Mouse (Mus musculus): ENCODE results near the gene Meiob.

Meiob gene

DNA sequence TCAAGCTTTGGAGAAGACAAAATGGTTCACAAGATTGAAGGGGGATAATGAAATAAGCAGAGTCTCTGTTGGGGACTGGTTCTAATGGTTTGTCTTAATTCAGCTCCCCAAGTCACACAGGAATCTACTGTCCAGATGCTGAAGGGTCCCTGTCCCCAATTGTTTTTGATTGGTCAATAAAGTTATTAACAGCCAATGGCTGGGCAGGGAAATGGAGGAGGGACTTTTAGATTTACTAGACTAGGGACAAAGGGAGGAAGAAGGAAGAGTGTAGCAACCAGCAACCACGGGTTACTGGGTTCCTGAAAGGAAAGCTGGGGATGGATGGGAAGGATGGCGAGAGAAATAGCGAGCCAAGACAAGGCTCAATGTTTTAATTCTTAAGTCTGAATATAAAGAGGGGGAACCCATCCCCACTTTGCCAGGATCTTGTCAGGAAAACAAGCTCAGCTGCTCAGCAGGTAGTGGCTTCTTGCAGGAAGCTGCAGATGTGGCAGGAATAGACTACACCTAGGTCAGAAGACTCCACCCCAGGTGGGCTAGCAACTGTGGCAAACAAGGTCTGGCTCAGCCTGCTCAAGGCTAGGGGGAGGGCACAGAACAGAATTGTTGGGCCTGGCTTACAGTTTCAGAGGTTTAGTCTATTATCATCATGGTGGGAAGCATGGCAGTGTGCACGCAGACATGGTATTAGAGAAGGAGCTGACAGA, 69.8 kb downstream of the Meiob start:
- DNase-seq (ENCODE audit: extremely low spot score, low spot score): no peak

DNA sequence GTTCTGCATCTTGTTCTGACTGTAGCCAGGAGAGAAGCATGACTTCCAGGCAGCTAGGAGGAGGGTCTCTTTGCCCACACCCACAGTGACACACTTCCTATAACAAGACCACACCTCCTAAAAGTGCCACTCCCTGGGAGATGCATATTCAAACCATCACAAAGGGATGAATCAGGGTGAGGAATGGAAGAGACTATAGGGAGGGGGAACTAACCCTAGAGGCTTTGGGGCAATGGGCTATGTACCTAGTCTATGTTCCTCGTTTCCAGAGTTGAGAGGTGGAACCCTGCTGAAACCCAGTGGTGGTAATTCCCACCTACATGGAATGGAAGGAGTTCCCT, 70.3 kb downstream of the Meiob start:
- DNase-seq (ENCODE audit: extremely low spot score, low spot score): no peak

DNA sequence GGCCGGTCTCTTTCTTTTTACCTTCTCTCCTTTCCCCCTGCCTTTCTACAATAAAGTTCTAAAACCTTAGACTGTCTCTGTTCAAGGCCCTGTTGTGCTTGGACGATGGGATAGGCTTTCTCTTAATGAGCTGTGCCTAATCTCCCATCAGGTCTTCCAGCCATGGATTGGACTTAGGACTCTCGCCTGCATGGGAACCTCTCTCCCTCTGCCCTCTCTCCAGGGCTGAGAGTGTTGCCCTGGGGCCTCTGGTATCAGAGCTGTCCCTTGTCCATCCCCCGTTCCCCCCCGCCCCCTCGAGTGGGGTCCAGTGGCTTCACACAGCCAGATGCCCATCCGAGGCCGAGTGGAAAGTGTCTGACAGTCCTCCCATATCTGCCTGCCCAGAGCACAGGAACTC, 70.9 kb downstream of the Meiob start:
- no peak for DNase-seq (ENCODE audit: extremely low spot score, low spot score)

DNA sequence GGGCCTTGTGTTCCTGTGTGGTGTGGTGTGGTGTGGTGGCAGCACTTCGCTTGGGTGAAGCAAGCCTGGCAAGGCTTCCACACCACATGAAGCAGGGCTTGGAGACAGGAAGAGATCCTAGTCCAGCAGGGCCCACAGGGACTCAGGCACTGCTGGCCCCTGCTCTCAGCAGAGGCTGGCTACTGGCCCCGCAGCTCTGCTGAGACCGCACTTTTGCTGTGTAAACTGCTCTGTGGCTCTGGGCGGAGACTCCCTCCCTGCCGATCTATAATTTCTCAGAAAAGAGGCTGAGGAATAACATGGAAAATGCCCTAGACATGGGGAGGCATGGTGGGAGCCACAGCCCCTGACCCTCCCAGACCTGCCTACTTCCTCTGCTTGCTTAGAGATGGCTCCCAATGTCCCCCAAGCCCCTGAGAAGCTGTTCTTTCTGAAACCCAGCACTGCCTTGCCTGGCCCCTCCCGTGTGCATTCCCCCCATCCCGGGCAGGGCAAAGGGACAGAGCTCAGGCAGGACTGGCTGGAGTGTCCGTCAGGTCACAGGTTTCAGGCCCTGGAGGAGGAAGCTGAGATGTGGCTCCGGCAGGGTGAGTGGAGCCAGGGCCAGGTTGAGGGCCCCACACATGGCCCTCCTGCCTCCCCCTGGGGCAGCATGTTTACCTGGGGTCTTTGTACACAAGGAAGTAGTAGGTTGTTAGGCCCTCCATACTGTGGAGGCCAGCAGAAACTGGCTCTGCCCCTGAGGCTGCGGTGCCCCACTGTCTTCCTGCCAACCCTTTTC, 73.4 kb downstream of the Meiob start:
- DNase-seq (ENCODE audit: extremely low spot score, low spot score): no peak

DNA sequence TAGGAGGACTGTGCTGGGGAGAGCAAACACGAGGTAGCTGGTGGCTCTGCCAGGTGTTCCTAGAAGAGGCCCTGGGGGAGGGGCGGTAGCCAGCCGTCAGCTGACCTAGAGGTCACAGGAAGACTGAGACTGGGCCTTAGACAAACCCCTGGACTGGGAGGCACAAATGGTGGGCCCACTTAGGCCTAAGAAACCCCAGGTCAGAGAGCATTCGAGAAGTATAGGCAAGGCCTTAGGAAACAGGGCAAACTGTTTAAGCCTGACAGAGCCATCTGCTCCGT, 74.0 kb downstream of the Meiob start:
- DNase-seq (ENCODE audit: extremely low spot score, low spot score): no peak

DNA sequence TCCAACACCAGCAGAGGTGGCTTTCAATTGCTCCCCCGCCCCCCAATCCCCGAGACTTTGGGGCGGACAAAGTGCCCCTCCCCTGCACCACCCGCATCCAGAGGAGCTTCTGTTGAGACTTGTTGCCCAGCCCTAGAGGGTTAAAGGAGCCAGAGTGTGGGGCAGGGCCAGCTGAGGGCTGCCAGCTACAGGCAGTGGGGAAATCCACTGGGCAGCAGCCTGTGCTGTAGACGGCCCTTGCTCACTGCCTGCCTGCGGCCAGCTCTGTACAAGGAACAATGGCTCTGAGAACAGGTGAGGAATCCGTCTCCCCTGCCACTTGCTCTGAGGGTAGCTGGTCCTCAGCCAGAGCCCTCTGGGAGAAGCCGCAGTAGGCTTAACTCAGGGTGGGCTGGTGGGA, 74.4 kb downstream of the Meiob start:
- DNase-seq (ENCODE audit: extremely low spot score, low spot score): no peak

DNA sequence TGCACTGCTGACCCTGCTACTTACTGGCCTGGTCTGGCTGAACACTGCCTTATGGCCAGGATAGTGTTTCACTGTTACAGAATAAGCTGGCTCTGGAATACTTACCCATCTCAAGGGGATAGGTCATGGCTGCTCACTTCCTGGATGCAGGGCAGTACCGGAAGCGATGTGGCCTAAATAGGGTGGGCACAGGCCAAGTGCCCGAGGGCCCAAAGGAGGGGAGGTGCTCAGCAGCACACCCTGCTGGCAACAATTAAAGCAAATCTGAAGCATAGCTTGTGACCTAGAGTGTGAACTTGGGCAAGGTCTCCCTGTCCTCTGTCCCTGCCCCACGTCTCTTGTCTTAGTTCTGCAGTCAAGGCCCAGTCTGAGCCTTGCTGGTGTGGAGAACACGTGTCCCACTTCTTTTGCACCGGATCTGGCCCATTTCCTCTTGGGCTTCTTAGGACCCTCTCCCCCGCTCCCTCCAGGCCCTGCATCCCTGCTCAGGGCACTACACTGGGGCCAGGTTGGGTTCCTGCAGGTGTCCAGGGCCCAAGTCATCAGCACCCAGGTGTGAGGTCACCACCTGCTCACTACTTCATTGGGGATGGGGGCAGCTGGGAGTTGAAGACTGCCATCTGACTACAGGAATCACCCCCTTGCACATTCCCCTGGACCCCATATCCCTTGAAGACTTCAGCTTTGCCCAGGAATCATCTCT, 77.8 kb downstream of the Meiob start:
- DNase-seq (ENCODE audit: extremely low spot score, low spot score): no peak

DNA sequence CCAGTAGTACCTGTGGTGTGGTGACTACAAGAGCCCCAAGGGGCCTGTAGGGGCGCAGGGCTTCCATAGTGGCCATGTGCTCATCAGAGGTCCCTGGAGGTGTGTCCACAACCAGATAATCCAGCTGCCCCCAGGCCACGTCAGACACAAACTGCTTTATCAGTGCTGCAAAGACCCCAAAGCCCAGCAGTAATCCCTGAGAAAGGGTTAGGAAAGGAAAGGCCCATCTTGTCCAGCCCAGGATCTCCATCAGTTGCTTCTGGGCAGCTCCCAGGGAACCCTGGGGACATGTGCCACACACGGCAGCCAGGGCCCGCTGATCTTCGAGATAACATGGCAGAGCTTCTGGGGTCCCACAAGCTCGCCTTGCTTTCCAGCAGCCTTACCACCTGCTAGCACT, 80.3 kb downstream of the Meiob start:
- DNase-seq (ENCODE audit: extremely low spot score, low spot score): no peak

DNA sequence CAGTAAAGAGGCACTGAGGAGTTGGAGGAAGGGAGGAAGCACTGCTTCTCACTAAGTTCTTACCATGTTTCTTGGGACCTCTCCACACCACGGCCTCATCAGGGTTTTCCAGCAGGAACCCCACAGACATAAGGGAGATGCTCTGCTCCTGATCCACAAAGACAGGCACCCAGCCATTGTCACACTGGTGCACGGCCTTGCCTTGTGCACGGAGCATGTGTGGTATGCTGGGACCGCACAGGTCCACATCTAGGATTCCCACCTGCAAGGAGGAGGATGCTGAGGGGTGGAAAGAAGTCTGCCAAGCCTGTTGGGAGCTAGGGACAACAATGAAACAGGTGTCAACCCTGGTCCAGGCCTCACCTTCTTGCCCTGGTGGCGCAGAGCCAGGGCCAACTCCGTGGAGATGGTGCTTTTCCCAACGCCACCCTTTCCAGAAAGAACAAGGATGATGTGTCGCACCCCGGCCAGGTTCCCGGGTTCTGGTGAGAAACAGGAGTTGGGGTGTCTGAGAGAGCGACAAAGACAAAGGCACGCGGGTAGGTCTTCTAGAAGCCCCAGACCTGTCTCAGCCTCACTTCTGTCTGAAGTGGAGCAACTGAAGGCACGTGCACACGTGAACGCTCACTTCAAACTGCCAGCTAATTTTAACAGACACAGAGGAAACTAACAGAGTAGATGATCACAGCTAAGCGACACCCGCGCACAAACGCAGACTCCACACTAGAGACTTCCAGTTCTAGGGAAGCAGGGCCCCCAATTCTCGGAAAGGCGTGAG, 81.5 kb downstream of the Meiob start:
- DNase-seq (ENCODE audit: extremely low spot score, low spot score): no peak

DNA sequence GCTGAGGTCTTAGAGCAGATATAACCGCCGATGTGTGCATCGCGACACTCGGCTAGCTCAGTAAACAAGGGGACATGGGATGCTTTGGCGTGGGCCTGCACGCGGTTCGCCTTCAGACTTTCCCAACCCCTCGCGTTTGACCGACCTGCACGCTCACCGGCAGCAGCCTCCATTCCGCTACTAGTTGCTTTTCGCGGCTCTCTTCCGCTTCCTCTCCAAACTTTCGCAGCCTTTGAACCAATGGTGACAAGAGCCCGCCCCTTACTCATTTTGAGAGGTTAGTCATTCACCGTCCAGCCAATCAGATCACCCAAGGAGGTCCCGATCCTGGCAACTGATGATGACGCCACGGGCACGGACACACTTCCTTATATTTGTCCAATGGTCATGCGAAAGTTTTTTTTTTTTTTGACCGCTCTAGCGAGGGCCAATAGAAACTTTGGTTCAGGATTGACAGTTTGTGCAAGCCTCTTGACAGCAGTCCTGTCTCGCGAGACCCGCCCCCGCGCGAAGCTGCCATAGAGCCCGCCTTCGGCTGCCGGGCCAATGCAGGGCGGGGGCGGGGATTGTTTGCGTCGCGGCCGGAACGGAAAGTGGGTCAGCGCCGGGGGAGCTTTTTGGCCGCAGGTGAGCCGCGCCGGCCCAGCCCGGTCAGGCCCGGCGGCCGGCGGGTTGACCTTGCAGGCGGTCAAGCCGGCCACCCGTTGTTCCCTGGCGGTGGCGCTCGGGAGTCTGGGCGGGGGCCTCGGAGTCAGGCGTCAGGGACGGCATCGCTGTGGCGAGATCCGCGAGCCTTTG, 82.2 kb downstream of the Meiob start, which contains the start of the genes Nubp2 and Spsb3:
Nubp2 (minus strand) TSS at position 216 of the 798 bp plus-strand sequence.
Spsb3 (plus strand) TSS at position 510 of the 798 bp plus-strand sequence.
- peak; percentile 96 for DNase-seq (ENCODE audit: extremely low spot score, low spot score)

DNA sequence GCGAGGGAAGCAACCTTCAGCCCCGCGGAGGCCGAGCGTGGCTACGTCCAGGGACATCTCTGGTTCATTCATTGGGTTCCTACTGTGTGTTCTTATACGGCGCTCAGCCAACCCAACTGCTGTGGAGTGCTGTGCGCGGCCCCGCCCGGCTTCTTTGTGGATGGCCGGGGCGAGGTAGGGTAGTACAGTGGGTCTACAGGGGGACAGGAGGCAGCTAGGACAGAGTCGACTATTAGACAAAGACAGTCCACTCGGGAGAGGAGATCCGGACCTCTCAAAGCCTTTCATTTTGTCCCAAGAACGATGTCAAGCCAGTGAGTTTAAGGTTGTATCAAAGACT, 82.8 kb downstream of the Meiob start:
- no peak for DNase-seq (ENCODE audit: extremely low spot score, low spot score)

DNA sequence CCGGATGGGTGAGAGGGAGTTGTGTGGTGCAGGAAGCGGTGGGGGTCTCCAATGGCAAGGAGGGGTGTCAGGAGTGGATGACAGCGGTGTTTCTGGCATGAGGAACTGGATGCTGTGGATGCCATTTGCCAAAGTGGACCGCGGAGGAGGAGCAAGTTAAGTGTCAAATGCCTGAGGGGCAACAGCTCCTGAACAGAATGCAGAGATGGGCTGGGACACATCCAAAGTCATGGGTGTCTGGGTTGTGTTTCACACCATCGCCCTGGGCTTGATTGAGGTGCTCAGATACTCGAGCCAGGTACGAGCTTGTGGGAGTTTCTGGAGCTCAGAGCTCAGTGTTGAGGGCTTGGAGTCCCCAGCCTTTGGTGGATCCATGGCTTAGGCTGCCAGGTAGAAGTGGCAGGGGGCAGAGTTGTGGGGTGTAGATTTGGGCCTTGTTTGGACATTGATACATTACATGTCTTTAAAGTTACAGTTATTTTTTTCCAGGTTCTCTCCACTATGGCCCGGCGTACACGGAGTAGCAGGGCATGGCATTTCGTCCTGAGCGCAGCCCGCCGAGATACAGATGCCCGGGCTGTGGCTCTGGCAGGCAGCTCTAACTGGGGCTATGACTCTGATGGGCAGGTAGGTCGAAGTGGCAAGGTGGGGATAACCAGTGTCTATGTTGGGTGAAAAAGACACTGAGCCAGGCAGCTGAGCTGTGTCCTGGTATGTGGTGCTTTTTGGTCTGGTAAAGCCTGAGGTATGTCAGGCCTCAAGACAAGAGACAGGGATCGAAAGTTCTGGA, 83.4 kb downstream of the Meiob start:
- no peak for DNase-seq (ENCODE audit: extremely low spot score, low spot score)

DNA sequence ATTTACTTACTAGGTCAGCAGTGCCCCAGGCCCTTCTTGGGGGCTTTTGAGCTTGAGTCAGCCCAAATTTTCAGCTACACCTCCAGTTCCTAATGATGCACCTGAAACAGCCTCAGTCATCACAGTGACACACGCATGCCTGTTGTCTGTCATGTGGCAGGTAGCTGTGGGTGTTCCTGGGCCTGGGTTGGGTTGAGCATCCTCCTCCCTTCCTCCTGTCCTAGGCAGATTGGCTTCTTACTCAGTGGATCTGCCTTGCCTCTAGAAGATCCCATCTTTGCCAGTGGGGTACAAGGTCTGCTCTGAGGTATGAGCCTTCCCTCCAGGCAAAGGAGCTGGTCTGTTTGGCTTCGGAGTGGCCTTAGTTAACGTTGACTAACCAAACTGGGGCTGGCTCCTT, 84.8 kb downstream of the Meiob start:
- no peak for DNase-seq (ENCODE audit: extremely low spot score, low spot score)

Data from neural tube, embryonic 10.5 days (tissue).